Mouse (Mus musculus) NIH3T3 (cell line): ENCODE measurements at regions not wholly inside any gene's neighbourhood (a gene's known extent, or its start where the extent isn't known, plus 50 kb on each side); places are given as distances from the start of the nearest gene placed in this dataset.

Source experiments
- DNase-seq: peaks from one replicate; pipeline ENCODE4 v3.0.0-alpha.2; 2012; ENCODE audit warnings: low read depth

GRCm38 (mm10) chr19:26475197-26475596 lies 129.7 kb upstream of the Smarca2 start:
- DNase-seq: no peak

DNA sequence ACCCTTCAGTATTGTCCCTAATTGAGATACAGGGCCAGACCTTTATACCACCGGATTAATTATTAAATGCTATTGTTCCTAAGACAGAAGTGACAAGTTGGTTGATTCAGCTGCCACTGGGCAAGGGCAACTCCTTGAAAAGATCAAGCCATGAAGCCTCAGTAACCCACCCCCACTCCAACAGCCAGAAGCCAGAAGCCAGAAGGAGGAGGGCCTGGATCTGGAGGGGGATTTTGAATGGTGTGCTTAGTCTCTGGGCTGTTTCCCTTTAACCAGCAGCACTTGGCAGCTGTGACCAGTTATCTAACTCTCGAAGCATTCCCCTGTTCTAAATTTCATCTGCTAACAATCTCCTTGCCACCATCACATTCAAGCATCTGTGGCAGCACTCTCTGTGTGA lies 129.1 kb upstream of the Smarca2 start:
- DNase-seq: no peak

GRCm38 (mm10) chr19:26478055-26478737 lies 126.7 kb upstream of the Smarca2 start:
- no peak for DNase-seq

GRCm38 (mm10) chr19:26484322-26484721 lies 120.5 kb upstream of the Smarca2 start:
- DNase-seq: no peak

- DNase-seq: no peak
Measured at GRCm38 (mm10) chr19:26492806-26493205, 112.0 kb upstream of the Smarca2 start.

- peak; percentile 15 for DNase-seq
Measured at GRCm38 (mm10) chr19:26501064-26501463, 103.8 kb upstream of the Smarca2 start.

DNA sequence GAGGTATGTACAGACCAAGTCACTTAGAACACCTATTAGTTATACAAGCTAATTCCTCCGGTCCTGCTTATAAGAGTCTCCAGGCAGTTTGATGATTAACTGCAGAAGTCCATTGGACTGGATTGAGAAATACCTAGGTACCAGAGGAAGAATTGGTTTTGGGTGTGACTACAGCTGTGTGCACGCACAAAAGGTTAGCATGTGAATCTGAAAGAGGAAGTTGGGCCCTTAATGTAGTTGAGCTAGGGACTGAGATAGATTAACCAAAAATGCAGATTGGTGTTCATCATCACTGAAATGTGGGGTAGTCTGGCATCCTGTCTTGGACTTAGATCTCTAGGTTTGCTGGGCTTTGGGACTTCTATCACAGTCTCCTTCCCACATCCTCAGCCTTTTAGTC lies 100.8 kb upstream of the Smarca2 start:
- DNase-seq: no peak

DNA sequence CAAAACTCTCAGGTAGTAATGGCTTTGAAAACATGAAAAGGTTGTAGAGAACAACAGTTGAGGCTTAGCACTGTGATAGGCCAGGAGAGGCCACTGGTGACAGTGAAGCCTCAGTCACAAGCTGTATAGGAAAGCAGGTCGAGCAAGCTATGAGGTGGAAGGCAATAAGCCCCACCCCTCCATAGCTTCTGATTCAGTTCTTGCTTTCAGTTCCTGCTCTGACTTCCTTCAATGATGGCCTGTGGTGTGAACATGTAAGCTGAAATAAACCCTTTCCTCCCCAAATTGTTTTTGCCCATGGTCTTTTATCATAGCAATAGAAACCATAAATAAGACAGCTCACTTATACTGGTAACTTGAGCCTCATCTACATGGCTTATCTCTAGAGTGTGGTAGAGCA lies 98.0 kb upstream of the Smarca2 start:
- no peak for DNase-seq

DNA sequence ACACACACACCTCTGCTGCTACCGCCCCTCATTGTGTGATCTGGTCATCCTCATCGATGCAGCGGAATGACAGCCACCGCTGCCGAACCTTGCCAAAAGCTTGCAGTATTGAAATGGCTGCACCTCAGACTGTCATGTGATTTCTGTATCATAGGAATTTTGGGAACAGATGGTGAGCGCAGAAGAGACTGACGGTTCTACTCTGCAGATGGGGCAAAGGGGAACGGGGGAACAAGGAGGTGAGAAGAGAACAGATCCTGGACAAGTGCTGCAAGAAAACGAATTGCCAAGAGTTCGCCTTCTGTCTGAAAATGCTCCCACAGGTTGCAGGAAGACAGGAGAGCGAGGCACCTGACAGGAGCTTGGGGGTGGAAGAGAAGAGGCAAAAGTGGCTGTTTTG lies 96.9 kb upstream of the Smarca2 start:
- DNase-seq: no peak

DNA sequence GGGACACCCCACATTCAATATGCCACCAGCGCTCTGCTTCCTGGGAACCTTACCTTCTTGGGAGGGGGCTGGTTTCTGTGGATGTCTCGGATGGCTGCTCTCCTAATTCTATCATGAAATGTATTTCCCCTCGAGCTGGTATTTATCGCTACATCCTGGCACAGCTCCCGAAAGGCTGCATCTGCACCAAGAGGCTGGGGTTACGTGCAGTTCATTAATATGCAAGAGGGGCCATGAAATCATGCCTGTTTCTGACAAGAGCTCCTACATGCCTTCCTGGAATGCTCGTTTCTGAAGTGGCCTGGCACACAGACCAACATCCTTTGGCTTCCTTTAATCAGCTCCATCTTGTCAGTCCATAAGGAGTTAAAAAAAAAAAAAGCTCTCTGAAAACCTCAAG lies 96.2 kb upstream of the Smarca2 start:
- DNase-seq: no peak

GRCm38 (mm10) chr19:26509240-26509639 lies 95.6 kb upstream of the Smarca2 start:
- no peak for DNase-seq

- no peak for DNase-seq
Measured at GRCm38 (mm10) chr19:26510185-26510584, 94.7 kb upstream of the Smarca2 start.

DNA sequence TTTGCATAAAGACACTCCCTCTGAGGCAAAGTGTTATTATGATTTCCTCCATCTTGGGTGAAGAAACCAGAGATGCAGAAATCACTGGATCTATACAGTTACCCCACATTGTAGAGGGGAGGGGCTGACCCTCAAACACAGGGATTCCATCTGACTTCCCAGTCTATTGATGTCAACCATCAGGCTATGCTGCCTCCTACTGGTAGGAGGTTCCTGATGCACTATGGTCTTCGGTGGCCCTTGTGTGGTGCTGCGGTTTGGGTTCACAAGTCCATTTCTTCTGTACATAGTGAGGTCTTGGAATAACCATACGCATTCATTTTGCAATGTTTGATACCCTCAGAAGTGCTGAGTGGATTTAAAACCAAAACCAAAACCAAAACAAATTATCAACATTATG lies 94.0 kb upstream of the Smarca2 start:
- peak; percentile 8 for DNase-seq

DNA sequence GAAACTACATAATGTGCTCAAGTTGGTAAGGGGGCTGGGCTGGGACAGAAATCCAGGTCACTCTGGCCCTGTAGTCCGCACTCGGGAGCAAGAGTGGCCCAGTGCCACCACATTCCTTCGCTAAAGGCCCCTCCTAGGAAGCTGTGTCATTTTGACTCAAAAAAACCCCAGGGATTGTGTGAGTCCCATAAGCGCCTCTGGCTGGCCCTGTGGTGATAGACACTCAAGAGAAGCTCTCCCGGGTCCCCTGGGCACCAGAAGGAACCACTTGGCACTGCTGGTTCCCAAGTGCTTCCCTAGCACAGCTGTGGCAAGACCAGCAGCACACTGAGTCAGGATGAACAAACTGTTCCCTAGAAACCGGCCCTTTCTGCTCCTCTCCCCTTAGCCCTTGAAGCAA lies 93.1 kb upstream of the Smarca2 start:
- DNase-seq: no peak

DNA sequence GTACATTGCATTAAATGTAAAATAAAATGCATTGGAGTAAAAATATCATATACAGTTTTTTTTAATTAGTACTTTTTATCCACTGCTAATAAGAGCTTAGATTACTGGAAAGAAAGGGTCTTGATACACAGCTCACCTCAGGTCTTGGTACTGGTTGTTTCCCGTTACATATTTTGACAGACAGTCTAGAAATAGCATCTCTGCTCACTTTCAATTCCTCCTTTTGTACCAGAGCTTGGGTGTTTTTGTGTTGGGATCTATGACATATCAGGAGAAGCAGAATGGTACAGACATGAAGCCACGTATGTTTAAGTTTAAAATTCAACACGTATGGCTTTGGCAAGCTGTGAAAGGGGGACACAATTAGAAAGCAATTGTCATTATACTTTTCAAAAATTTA lies 80.3 kb upstream of the Smarca2 start:
- no peak for DNase-seq

- no peak for DNase-seq
Measured at GRCm38 (mm10) chr19:26531390-26531789, 73.5 kb upstream of the Smarca2 start.

GRCm38 (mm10) chr19:26532509-26532908 lies 72.3 kb upstream of the Smarca2 start:
- DNase-seq: no peak

GRCm38 (mm10) chr19:26545671-26546070 lies 59.2 kb upstream of the Smarca2 start:
- DNase-seq: peak; percentile 16

DNA sequence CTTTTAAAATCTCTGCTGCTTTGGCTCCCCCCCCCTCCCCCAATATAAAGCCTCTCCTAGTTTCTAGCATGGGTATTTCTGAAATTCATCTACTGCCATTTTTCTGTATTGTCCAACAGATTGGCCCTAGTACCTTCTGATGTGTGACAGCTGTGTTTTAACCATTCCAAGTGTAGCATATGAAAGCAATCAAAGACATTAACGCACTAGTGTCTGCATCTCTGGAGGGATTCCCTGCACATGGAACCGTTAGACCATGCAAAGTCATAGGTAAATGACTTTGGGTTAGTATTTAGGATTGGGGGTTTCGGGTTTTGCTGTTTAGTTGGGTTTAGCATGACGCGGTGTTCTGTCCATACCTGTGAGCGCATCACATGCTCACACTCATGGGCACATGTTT lies 57.3 kb upstream of the Smarca2 start:
- DNase-seq: no peak

GRCm38 (mm10) chr19:26548562-26549270 lies 56.1 kb upstream of the Smarca2 start:
- no peak for DNase-seq

GRCm38 (mm10) chr19:26550299-26550698 lies 54.6 kb upstream of the Smarca2 start:
- DNase-seq: no peak
